Mouse (Mus musculus): ENCODE results near the gene Podn. TPM values are rescaled to one million over a fixed set of nuclear protein-coding genes. Genes with fewer than 3 reads are reported as not detected.

Podn gene
- polyA plus RNA-seq, 1 experiment from 2014 or later, result 0.68 TPM

- Histone ChIP-seq H3K4me2 (replicated peaks) (no peak overlapping the region), H3K9me3 (ENCODE audit: control insufficient read depth, low read length) (no peaks in the 10 kb centered on the region)
- ATAC-seq (ENCODE audit: low FRiP score), result no peak
Observed at GRCm38 (mm10) chr4:107969781-107970180, 126.5 kb downstream of the Podn start.

GRCm38 (mm10) chr4:107967966-107968682, 128.1 kb downstream of the Podn start, which contains the start of gene Slc1a7:
Slc1a7 (plus strand) TSS chr4:107968332.
- WGBS, result 77% methylated on average over 16 of the region's 16 CpGs
- no peak within 1 kb of the TSS for H3K9ac ChIP-seq
- H3K4me3 ChIP-seq (replicated peaks; ENCODE audit: low read length), result no peak within 1 kb of the TSS
- no peak for DNase-seq (ENCODE audit: low spot score)
- no peaks in the 10 kb centered on the region for H3K4me1 ChIP-seq (replicated peaks; ENCODE audit: control insufficient read depth, insufficient read depth, low read length)
- H3K36me3 ChIP-seq (replicated peaks; ENCODE audit: control insufficient read depth, insufficient read depth), result no peaks in the 10 kb centered on the region
- no peak within 1 kb of the TSS for H3K27ac ChIP-seq
- H3K4me2 ChIP-seq (replicated peaks), result no peak within 1 kb of the TSS
- H3K27me3 ChIP-seq (ENCODE audit: control insufficient read depth, insufficient read depth, low read length), result no peaks in the 10 kb centered on the region
- no peak for ATAC-seq (ENCODE audit: low FRiP score)
- no peaks in the 10 kb centered on the region for H3K9me3 ChIP-seq (ENCODE audit: control insufficient read depth, low read length)

More at GRCm38 (mm10) chr4:107969781-107970180, 126.5 kb downstream of the Podn start:
- no peaks in the 10 kb centered on the region for H3K27me3 ChIP-seq (ENCODE audit: control insufficient read depth, insufficient read depth, low read length)
- no peak overlapping the region for H3K4me3 ChIP-seq (replicated peaks; ENCODE audit: low read length)
- H3K4me1 ChIP-seq (replicated peaks; ENCODE audit: control insufficient read depth, insufficient read depth, low read length), result no peaks in the 10 kb centered on the region
- H3K9ac ChIP-seq, result no peak overlapping the region
- H3K27ac ChIP-seq, result no peak overlapping the region
- H3K36me3 ChIP-seq (replicated peaks; ENCODE audit: control insufficient read depth, insufficient read depth), result no peaks in the 10 kb centered on the region
- DNase-seq (ENCODE audit: low spot score), result no peak

GRCm38 (mm10) chr4:107966416-107967109, 129.7 kb downstream of the Podn start:
- Histone ChIP-seq H3K4me1 (replicated peaks; ENCODE audit: control insufficient read depth, insufficient read depth, low read length) (0 out of 2 replicates have a peak, but pooled peaks cover 10% of the 10 kb centered on the region), H3K4me2 (replicated peaks) (no peak overlapping the region), H3K36me3 (replicated peaks; ENCODE audit: control insufficient read depth, insufficient read depth) (no peaks in the 10 kb centered on the region), H3K27me3 (ENCODE audit: control insufficient read depth, insufficient read depth, low read length) (no peaks in the 10 kb centered on the region), H3K9ac (no peak overlapping the region), H3K27ac (no peak overlapping the region), H3K9me3 (ENCODE audit: control insufficient read depth, low read length) (no peaks in the 10 kb centered on the region), H3K4me3 (replicated peaks; ENCODE audit: low read length) (no peak overlapping the region)
- ATAC-seq (ENCODE audit: low FRiP score) (no peak), DNase-seq (ENCODE audit: low spot score) (no peak)
- WGBS, result 64% methylated on average over 5 of the region's 5 CpGs

Small RNA genes lying within 50 kb of the gene (microRNA-seq; reads per million reads assigned to microRNA genes)
- gene Mir6397, result not detected

Other genes starting within 250 kb of the Podn start
- 109 and 115 TPM in 2 replicates for gene Magoh, start 216.7 kb downstream of the Podn start, polyA plus RNA-seq (2014; fragmentation: Nextera tagmentation; extraction: Ambion mirVana)
- gene 0610037L13Rik, start 206.6 kb downstream of the Podn start, polyA plus RNA-seq (2014; fragmentation: Nextera tagmentation; extraction: Ambion mirVana), result 96.5 and 97.5 TPM in 2 replicates
- 18.4 and 19.4 TPM in 2 replicates for gene Cpt2, start 172.8 kb downstream of the Podn start, polyA plus RNA-seq (2014; fragmentation: Nextera tagmentation; extraction: Ambion mirVana)
- gene Slc1a7, start 128.1 kb downstream of the Podn start, polyA plus RNA-seq (2014; fragmentation: Nextera tagmentation; extraction: Ambion mirVana), result 0.08 TPM in 1 of 2 replicates, not detected in the other
- gene Scp2, start 48.6 kb upstream of the Podn start, polyA plus RNA-seq (2014; fragmentation: Nextera tagmentation; extraction: Ambion mirVana), result 218 and 225 TPM in 2 replicates
- 8.8 and 11.1 TPM in 2 replicates for gene Echdc2, start 69.0 kb upstream of the Podn start, polyA plus RNA-seq (2014; fragmentation: Nextera tagmentation; extraction: Ambion mirVana)
- not detected in 2 replicates for gene Zyg11a, start 121.6 kb upstream of the Podn start, polyA plus RNA-seq (2014; fragmentation: Nextera tagmentation; extraction: Ambion mirVana)
- gene Zyg11b, start 204.7 kb upstream of the Podn start, polyA plus RNA-seq (2014; fragmentation: Nextera tagmentation; extraction: Ambion mirVana), result 45.3 and 46.0 TPM in 2 replicates
- 43.8 and 47.9 TPM in 2 replicates for gene Coa7, start 231.7 kb upstream of the Podn start, polyA plus RNA-seq (2014; fragmentation: Nextera tagmentation; extraction: Ambion mirVana)